Mouse (Mus musculus) small intestine, adult 2 months (tissue): ENCODE data around the gene Adgrb3.

Experiments used
- CTCF ChIP-seq: fragments of 200-500 bp; IDR thresholded peaks from 2 replicates; pipeline ENCODE4 v1.5.1; 2012; ENCODE audit warnings: low read depth, mild to moderate bottlenecking, control low read depth, inconsistent platforms, low read length, moderate library complexity, mixed read lengths; ENCODE audit not compliant: insufficient replicate concordance, insufficient read length; ENCODE audit errors: extremely low read depth
- POLR2A ChIP-seq: fragments of 200-500 bp; IDR thresholded peaks from 2 replicates; pipeline ENCODE4 v1.6.1; 2012; ENCODE audit warnings: low read depth, mild to moderate bottlenecking, control low read depth, inconsistent platforms, low read length, moderate library complexity

DNA sequence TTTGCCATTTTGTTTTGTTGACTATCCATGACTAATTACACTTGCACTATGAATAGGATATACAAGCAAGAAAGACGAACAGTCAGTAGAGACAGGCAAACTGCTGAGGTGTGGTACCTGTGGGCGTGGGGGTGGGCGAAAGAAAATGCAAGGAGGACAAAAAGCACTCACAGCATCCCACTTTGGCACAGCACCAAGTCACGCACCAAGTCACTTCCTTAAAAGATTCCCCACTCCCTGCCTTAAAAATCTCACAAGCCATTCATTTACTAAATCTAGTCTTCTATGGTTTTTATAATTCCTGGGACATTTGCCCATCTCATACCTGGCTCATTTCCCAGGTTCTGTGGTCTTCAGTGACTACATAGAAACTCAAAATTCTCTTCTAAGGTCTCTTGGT, 787.4 kb downstream of the Adgrb3 start:
- TF ChIP-seq CTCF (no peak), POLR2A (no peak)
